20 mouse cellular contexts compared by ENCODE assay signal in the genomic region with DNA sequence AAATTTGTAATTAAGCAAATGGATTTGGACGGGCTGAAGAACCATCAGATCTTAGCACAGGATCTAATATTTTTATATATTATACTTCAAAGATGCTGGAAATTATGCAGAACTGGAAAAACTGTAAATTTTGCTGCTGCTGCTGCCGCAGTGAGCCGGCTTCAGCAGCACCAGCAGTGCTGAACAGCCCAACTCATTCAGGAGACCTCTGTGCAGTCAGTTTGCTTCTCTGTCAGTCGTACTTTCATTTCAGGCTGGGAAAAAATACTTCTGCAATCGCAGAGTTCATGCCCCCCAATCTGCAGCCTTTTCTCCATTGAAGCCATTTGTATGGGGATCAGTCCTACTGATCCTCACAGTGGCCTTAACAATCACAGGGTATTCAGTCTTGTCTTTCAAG. TPM values are rescaled to one million over a fixed set of nuclear protein-coding genes. Genes with fewer than 3 reads are reported as not detected.
DNase-seq lines count a peak whose midpoint lies in the region; ATAC-seq and TF ChIP-seq lines count a peak whose summit lies in the region.
"Had no signal": no experiment of that assay in that cellular context is flagged by ENCODE, and none has a peak within 500 bp of the region (broad histone marks: within the 10 kb centered on the region; RNA-seq: fewer than 3 reads in every experiment).

No protein-coding gene starts in this region.

- no peak for ATAC-seq in heart, embryonic 16.5 days (replicated peaks; ENCODE audit: extremely low read depth, insufficient read depth, low FRiP score)
- ATAC-seq in neural tube, embryonic 12.5 days (ENCODE audit: low FRiP score, low read depth), result no peak
- ATAC-seq: forebrain, embryonic 13.5 days had no signal

- peaks cover 5% of the 10 kb centered on the region for H3K9me3 ChIP-seq in heart, embryonic 16.5 days (replicated peaks; ENCODE audit: control insufficient read depth, low read length)
- H3K9me3 ChIP-seq in neural tube, embryonic 12.5 days, result no peaks in the 10 kb centered on the region
- H3K9me3 ChIP-seq: forebrain, embryonic 13.5 days; hindbrain, embryonic 13.5 days; limb, embryonic 15.5 days; liver, embryonic 15.5 days had no signal

- no peak for DNase-seq in heart, adult 2 months
- no peak for DNase-seq in heart, postnatal 14 days
- DNase-seq in heart, postnatal 10 days, result no peak
- DNase-seq in neural tube, embryonic 10.5 days (ENCODE audit: extremely low spot score, low spot score), result no peak
- no peak for DNase-seq in cerebellum, postnatal 25 days
- DNase-seq: cerebellum, adult 8-10 months; gastrocnemius, postnatal 36 days; kidney, adult 8-10 months; kidney, postnatal 25 days; right cerebral cortex, postnatal 25 days; thymus, postnatal 36 days had no signal

- no peaks in the 10 kb centered on the region for H3K36me3 ChIP-seq in heart, adult 2 months (ENCODE audit: control insufficient read depth, insufficient read depth, low read length)
- no peaks in the 10 kb centered on the region for H3K36me3 ChIP-seq in heart, embryonic 16.5 days (ENCODE audit: control insufficient read depth, insufficient read depth)
- H3K36me3 ChIP-seq in neural tube, embryonic 12.5 days, result no peaks in the 10 kb centered on the region
- H3K36me3 ChIP-seq: hindbrain, embryonic 13.5 days; limb, embryonic 15.5 days; liver, embryonic 15.5 days had no signal

- intact Hi-C loops in heart, adult 2 months (cut with DNase I), result no loop called here
- intact Hi-C loops in heart, postnatal 14 days (cut with DNase I), result no loop called here
- intact Hi-C loops in heart, postnatal 10 days (cut with DNase I), result no loop called here

- H3K79me2 ChIP-seq in heart, adult 2 months (replicated peaks; ENCODE audit: control insufficient read depth, insufficient read depth, low read length), result no peaks in the 10 kb centered on the region

- peak overlapping the region; percentile 25; the same call in 1 of the 2 replicates for H3K9ac ChIP-seq in heart, adult 2 months (ENCODE audit: low read depth, low read length)
- peak overlapping the region; percentile 4 for H3K9ac ChIP-seq in heart, embryonic 16.5 days (ENCODE audit: low read length)
- H3K9ac ChIP-seq in neural tube, embryonic 12.5 days, result no peak overlapping the region
- H3K9ac ChIP-seq: forebrain, embryonic 13.5 days; hindbrain, embryonic 13.5 days; limb, embryonic 15.5 days; liver, embryonic 15.5 days had no signal

- TF ChIP-seq POLR2A in heart, adult 2 months (IDR thresholded peaks at IDR 0.05; ENCODE audit: insufficient read depth, low read depth, low read length), result no peak

- 58% methylated on average over 5 of the region's 5 CpGs for WGBS in heart, adult 2 months
- WGBS in heart, embryonic 16.5 days, result 45% methylated on average over 5 of the region's 5 CpGs
- 32% methylated on average over 5 of the region's 5 CpGs for WGBS in neural tube, embryonic 12.5 days

- H3K4me1 ChIP-seq in heart, adult 2 months (ENCODE audit: control insufficient read depth, insufficient read depth, low read length), result no peaks in the 10 kb centered on the region
- 0 out of 2 replicates have a peak, but pooled peaks cover 2% of the 10 kb centered on the region for H3K4me1 ChIP-seq in heart, embryonic 16.5 days (ENCODE audit: control insufficient read depth, insufficient read depth, low read length)
- no peaks in the 10 kb centered on the region for H3K4me1 ChIP-seq in neural tube, embryonic 12.5 days
- H3K4me1 ChIP-seq: forebrain, embryonic 13.5 days; hindbrain, embryonic 13.5 days; limb, embryonic 15.5 days; liver, embryonic 15.5 days had no signal

- peak overlapping the region; percentile 38 for H3K27ac ChIP-seq in heart, adult 2 months
- H3K27ac ChIP-seq in heart, embryonic 16.5 days (ENCODE audit: low read length), result peak overlapping the region; percentile 71
- no peak overlapping the region for H3K27ac ChIP-seq in neural tube, embryonic 12.5 days
- H3K27ac ChIP-seq: forebrain, embryonic 13.5 days; hindbrain, embryonic 13.5 days; limb, embryonic 15.5 days; liver, embryonic 15.5 days; macrophage had no signal

- H3K4me3 ChIP-seq in heart, adult 2 months, result peak overlapping the region; percentile 20; the same call in 1 of the 2 replicates
- H3K4me3 ChIP-seq in heart, embryonic 16.5 days (ENCODE audit: low read length), result peak overlapping the region; percentile 21
- no peak overlapping the region for H3K4me3 ChIP-seq in neural tube, embryonic 12.5 days
- H3K4me3 ChIP-seq: erythroblast, embryonic 14.5 days; forebrain, embryonic 13.5 days; hindbrain, embryonic 13.5 days; limb, embryonic 15.5 days; liver, embryonic 15.5 days had no signal

- TF ChIP-seq CTCF in heart, adult 2 months (IDR thresholded peaks at IDR 0.05), result no peak

- H3K27me3 ChIP-seq in heart, adult 2 months (ENCODE audit: control insufficient read depth, insufficient read depth, low read length), result no peaks in the 10 kb centered on the region
- H3K27me3 ChIP-seq in heart, embryonic 16.5 days (ENCODE audit: control insufficient read depth, insufficient read depth, low read length), result no peaks in the 10 kb centered on the region
- no peaks in the 10 kb centered on the region for H3K27me3 ChIP-seq in neural tube, embryonic 12.5 days (replicated peaks)
- H3K27me3 ChIP-seq: forebrain, embryonic 13.5 days; hindbrain, embryonic 13.5 days; limb, embryonic 15.5 days; liver, embryonic 15.5 days had no signal

- peak overlapping the region; percentile 51 for H3K4me2 ChIP-seq in heart, embryonic 16.5 days (ENCODE audit: low read depth, low read length)
- H3K4me2 ChIP-seq in neural tube, embryonic 12.5 days (replicated peaks), result peak overlapping the region; percentile 30
- H3K4me2 ChIP-seq: forebrain, embryonic 13.5 days; hindbrain, embryonic 13.5 days; limb, embryonic 15.5 days; liver, embryonic 15.5 days had no signal

- TF ChIP-seq EP300 in heart, adult 2 months (IDR thresholded peaks at IDR 0.05; ENCODE audit: insufficient read depth, low read depth, low read length), result no peak

RNA-seq across cellular contexts. Expression of a gene that starts 53.4 kb away (rescaled TPM):
- 1 to 10 TPM; 5.9 to 7.5 TPM for total RNA-seq in heart, adult 2 months (2021)
- polyA plus RNA-seq in heart, adult 2 months (2012; rRNA removed), result 5.1 and 9.7 TPM in 2 replicates
- total RNA-seq in heart, postnatal 14 days (2021), result 1 to 10 TPM; 7.5 to 8.9 TPM
- polyA plus RNA-seq in heart, embryonic 16.5 days (2015; fragmentation: Nextera tagmentation; extraction: Ambion mirVana), result 4.7 and 5.3 TPM in 2 replicates
- 10 to 100 TPM; 13.1 to 17.0 TPM for total RNA-seq in heart, postnatal 10 days (2021)
- polyA plus RNA-seq in neural tube, embryonic 12.5 days (2016; fragmentation: Nextera tagmentation; extraction: Ambion mirVana), result 7.9 and 8.5 TPM in 2 replicates
- total RNA-seq: common myeloid progenitor, adult 5-6 weeks had no signal
- polyA plus RNA-seq: erythroblast, embryonic 14.5 days; macrophage had no signal
